Mouse (Mus musculus) CH12.LX (cell line): ENCODE measurements at regions not wholly inside any gene's neighbourhood (a gene's known extent, or its start where the extent isn't known, plus 50 kb on each side); places are given as distances from the start of the nearest gene placed in this dataset.

ENCODE experiments used
- CTCF ChIP-seq, 2 experiments: IDR thresholded peaks in 1 of 2; conservative IDR thresholded peaks in 1 of 2; 2 replicates each; pipeline ENCODE4 v1.5.1; 2011 to 2012; ENCODE audit warnings: low read depth in 2 of 2, low read length in 2 of 2, improper control_type of control experiment in 1 of 2, inconsistent platforms in 1 of 2, mild to moderate bottlenecking in 1 of 2, moderate library complexity in 1 of 2
- KAT2A ChIP-seq: IDR thresholded peaks from 2 replicates; pipeline ENCODE4 v1.6.1; 2012; ENCODE audit warnings: low read length, improper control_type of control experiment, inconsistent platforms; ENCODE audit not compliant: insufficient replicate concordance
- MAX ChIP-seq: IDR thresholded peaks from 2 replicates; pipeline ENCODE4 v1.6.1; 2011; ENCODE audit warnings: low read length, improper control_type of control experiment
- MYC ChIP-seq: IDR thresholded peaks from 2 replicates; pipeline ENCODE4 v1.6.1; 2011; ENCODE audit warnings: low read depth, mild to moderate bottlenecking, improper control_type of control experiment, low read length
- RCOR1 ChIP-seq: conservative IDR thresholded peaks from 2 replicates; pipeline ENCODE4 v1.6.1; 2012; ENCODE audit warnings: low read depth, mild to moderate bottlenecking, inconsistent platforms, low read length, improper control_type of control experiment
- TCF12 ChIP-seq: IDR thresholded peaks from 2 replicates; pipeline ENCODE4 v1.6.1; 2014; ENCODE audit warnings: low read depth, mild to moderate bottlenecking, inconsistent platforms, low read length, improper control_type of control experiment
- UBTF ChIP-seq: IDR thresholded peaks from 2 replicates; pipeline ENCODE4 v1.6.1; 2012; ENCODE audit warnings: low read depth, mild to moderate bottlenecking, inconsistent platforms, low read length, improper control_type of control experiment, moderate library complexity
- ZC3H11A ChIP-seq: IDR thresholded peaks from 2 replicates; pipeline ENCODE4 v1.6.1; 2012; ENCODE audit warnings: low read depth, mild to moderate bottlenecking, inconsistent platforms, low read length, improper control_type of control experiment

DNA sequence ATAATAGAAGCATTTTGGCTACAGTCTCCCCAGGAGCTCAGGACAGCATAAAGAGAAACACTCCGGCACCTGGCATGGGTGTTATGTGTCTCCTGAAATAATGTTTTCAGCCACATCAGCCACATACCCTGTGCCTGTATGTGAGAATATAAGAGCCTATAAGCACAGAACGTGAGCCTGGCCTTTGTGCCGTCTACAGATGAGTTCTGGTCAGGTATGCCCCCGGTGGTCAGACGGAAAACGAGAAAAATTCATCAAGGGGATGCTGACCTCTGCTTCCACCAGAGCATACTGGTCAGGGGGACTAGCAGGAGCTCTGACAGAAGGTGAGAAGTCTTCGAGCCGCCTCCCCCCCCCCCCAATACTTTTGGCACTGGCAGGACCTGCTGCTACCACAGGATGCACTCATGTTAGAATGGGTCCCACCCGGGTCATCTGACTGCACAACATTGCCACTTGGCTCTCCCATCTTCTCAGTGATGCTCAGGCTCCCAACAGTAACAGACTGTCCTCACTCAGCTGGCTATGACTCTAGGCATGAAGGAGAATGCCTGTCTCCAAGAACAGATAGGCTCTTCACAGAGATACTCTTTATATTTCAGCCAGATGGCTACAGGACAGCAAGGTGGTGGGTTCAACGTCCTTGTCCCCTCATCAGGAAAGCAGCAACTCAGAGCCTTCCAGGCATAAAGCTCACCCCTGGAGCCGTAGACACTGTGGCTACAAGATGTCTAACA is 401.2 kb upstream of the Jmjd1c start:
- TF ChIP-seq CTCF (conservative IDR thresholded peaks at IDR 0.05 in 1 of 2, IDR thresholded peaks at IDR 0.05 in 1 of 2; ENCODE audit: low read depth in 2 of 2, low read length in 2 of 2): no peak
- no peak for TF ChIP-seq UBTF
- no peak for TF ChIP-seq MAX
- no peak for TF ChIP-seq KAT2A
- TF ChIP-seq ZC3H11A: no peak
- TF ChIP-seq RCOR1: no peak
- no peak for TF ChIP-seq MYC
- no peak for TF ChIP-seq TCF12
